16 mouse cellular contexts compared by ENCODE assay signal in the genomic region with DNA sequence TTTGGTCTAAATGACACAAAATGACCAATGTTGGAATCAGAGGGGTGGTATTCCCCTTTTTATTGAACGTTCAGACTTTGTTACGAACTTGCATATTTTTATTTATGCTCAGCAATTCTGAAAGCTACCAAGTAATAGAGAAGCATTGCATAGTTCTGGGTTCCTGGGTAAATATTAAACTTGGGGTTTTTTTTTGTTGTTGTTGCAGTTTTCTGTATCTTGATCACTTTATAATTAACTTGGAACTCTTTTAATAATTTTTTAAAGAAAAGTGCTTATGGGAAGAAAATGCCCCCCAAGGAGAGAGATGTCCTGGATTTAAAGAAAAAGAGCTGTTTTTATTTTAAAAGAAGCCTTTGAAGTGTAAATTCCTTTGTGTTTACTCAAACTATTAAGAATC.
"Had no signal": no experiment of that assay in that cellular context is flagged by ENCODE, and none has a peak within 500 bp of the region (broad histone marks: within the 10 kb centered on the region; RNA-seq: fewer than 3 reads in every experiment).

No protein-coding gene starts in this region.

- H3K36me3 ChIP-seq: neural tube, embryonic 13.5 days; neural tube, embryonic 15.5 days; stomach, embryonic 15.5 days had no signal

- DNase-seq: retina, postnatal 1 day; right cerebral cortex, adult 18-20 months; right cerebral cortex, postnatal 14 days; right cerebral cortex, postnatal 25 days; right cerebral cortex, postnatal 4 days; spleen, adult 18-20 months; thymus, adult 18-20 months; thymus, adult 2 months; thymus, postnatal 14 days; thymus, postnatal 25 days; thymus, postnatal 36 days; thymus, postnatal 4 days had no signal

- H3K27ac ChIP-seq: neural tube, embryonic 13.5 days; neural tube, embryonic 15.5 days; stomach, embryonic 15.5 days; stomach, postnatal 0 days had no signal

- H3K4me3 ChIP-seq: neural tube, embryonic 13.5 days; neural tube, embryonic 15.5 days; stomach, embryonic 15.5 days had no signal

- H3K27me3 ChIP-seq: neural tube, embryonic 13.5 days; neural tube, embryonic 15.5 days; stomach, embryonic 15.5 days had no signal

- H3K4me1 ChIP-seq: neural tube, embryonic 13.5 days; neural tube, embryonic 15.5 days; stomach, embryonic 15.5 days had no signal
